Mouse (Mus musculus): ENCODE results near the gene Sox5. TPM values are rescaled to one million over a fixed set of nuclear protein-coding genes. Genes with fewer than 3 reads are reported as not detected.

The Sox5 gene
- total RNA-seq, 2 experiments from 2014 or later = 0.10 TPM; not detected in 1

GRCm38 (mm10) chr6:144664765-144665164, 117.0 kb downstream of the Sox5 start:
- peak; percentile 93 for ATAC-seq (replicated peaks; ENCODE audit: poor library complexity)

DNA sequence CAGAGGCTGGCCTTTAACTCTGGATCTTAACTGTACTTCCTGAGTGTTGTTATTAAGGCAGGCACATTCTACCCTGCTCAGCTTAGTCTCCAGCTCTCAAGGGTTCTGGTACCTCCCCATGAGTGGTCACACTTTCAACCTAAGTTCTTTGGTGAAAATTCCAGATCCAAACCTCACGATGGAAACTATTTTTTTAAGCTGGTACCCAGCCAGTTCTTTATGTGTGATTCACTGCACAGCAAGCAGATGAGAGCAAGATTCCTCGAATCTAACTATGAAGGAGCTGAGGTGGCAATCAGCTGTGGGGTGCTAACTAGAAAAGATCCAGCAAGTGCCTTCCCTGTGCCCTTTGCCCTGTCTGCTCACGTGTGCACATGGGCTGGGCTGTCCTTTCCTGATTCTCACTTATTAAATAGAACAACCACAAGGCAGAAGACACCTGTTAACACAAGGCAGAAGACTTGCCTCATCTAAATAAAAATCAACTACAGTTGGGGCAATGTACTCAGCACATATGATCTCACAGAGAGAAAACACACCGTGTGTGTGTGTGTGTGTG, 118.2 kb downstream of the Sox5 start:
- no peak for ATAC-seq (replicated peaks; ENCODE audit: poor library complexity)

DNA sequence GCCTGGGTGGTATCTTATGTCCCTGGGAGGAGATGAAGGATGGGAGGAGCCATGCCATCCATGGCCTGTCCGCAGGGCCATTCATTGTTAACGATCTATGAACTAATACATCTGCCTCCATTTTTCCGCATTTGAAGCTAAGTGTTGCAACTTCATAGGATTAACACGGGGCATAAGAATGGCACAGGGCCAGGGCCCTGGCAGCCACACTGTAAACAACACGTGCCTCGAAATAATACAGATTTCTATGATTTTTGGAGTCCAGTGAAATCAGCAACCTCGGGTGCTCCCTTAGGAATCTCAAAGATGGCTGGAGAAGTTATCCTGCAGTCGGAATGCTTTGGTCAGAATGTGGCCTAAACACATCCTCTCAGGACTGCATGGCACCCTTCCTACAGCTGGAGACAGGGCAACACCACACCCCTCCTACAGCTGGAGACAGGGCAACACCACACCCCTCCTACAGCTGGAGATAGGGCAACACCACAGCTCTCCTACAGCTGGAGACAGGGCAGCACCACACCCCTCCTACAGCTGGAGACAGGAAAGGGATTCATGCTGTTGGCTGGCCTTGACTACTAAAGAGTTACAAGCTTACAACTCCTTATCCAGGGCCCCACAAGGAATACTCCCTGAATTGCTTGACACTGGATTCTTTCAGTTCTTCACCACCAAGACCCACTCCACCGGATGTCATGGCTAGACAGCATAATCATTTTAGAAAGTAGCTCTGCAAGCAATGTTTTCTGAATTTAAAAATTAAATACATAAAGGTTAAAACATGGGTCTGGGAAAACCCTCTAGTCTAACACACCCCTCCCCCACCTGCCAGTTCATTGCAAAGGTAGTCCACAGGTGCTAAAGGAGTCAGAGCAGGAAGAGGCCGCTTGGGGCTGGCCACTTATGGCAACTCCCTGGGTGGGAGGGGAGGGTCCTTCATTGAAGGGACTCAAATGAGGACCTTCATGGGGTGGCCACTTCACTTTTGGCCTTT, 122.4 kb downstream of the Sox5 start:
- ATAC-seq (replicated peaks; ENCODE audit: poor library complexity) = peak; percentile 89

GRCm38 (mm10) chr6:144652876-144653275, 128.9 kb downstream of the Sox5 start:
- no peak for ATAC-seq (replicated peaks; ENCODE audit: poor library complexity)

GRCm38 (mm10) chr6:144648896-144649295, 132.9 kb downstream of the Sox5 start:
- ATAC-seq (replicated peaks; ENCODE audit: poor library complexity) = no peak

DNA sequence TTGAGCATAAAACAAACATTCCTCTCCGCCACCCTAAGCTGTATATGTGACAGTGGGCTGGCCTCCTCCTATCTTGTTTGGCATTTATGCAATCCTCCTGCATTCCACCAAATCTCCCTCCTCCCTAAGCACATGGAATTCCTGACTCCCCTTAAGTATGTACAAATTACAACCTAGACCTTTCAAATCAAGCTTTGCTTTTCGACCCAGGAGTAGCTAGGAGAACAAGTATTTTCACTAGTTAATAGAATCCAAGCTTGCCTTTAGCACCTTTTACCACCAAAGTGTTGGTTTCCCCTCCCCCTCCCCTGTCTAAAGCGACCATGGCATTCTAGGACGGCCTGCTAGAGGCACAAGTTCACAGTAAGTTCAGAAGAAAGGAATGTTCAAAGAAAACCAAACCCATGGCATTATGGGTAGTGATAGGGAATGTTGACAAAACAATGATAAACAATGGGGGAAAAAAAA, 133.6 kb downstream of the Sox5 start:
- ATAC-seq (replicated peaks; ENCODE audit: poor library complexity) = no peak

DNA sequence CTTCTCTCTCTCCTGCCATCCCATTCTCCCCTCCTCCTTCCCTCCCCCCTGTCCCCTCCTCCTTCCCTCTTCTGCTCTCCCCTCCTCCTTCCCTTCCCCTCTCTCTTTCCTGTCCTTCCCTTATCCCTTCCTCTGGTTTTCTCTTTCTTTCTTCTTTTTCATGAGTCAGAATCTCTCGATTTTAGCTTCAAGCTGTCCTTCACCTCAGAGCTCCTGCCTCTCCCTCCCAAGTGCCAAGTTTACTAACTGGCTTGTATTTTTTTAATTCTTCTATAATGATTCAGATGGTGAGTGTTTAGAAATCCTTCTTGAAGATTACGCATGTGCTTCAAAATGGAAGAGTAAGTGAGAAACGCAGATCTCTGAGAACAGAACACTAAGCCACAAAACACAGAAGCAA, 135.4 kb downstream of the Sox5 start:
- ATAC-seq (replicated peaks; ENCODE audit: poor library complexity) = no peak

DNA sequence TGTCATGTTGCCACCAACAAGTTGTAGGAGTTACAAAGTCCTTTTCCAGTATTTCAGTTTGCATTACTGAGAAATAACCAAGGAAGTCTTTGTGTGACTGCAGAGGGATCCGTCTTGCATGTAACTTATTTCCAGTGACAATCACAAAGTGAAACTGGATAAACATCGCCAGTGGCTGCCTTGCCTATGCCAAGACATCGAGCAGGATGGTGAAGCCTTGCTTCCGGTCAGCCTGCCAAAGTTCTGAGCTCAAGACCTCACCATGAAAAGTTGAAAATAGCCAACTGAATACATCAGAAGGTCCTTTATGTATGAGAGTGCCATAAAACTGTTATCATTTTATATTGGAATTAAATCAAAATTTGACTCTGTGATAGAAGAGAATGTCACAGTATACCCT, 136.0 kb downstream of the Sox5 start:
- no peak for ATAC-seq (replicated peaks; ENCODE audit: poor library complexity)

DNA sequence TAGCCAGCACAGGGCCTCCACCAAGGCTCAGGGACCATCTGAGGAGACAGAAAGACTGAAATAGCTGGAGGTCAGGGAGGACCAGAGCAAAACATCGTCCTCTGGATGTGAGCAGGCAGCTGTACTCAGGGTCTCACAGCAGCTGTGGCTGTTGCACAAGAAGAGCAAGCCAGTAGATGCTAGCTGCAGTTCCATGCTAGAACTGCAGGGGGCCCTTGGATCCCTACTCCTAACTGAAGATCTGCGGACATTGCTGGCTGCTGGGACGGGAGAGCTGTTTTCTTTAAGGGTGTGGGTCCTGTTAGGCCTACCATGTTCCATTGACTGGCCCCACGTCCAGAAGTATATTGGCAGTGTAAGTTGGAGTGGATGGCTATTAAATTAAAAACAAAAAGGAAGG, 137.1 kb downstream of the Sox5 start:
- ATAC-seq (replicated peaks; ENCODE audit: poor library complexity) = peak; percentile 84

DNA sequence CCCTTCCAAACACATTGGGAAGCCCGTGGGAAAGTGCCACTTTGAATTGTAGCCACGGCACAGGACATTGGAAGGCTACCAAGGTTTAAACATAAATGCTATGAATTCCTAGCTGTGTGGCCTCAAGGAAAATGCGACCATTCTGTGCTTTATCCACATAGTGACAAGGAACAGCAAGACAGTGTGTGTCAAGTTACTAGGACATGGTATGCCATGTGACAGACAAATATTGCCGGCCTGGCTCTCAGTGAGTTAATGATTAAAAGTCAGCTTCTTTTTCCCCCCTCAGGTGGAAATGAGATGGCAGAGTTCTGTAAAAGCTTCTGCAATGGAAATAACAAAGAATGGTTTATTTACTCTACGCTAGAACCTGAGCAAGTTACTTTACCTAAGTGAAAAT, 138.2 kb downstream of the Sox5 start:
- no peak for ATAC-seq (replicated peaks; ENCODE audit: poor library complexity)

DNA sequence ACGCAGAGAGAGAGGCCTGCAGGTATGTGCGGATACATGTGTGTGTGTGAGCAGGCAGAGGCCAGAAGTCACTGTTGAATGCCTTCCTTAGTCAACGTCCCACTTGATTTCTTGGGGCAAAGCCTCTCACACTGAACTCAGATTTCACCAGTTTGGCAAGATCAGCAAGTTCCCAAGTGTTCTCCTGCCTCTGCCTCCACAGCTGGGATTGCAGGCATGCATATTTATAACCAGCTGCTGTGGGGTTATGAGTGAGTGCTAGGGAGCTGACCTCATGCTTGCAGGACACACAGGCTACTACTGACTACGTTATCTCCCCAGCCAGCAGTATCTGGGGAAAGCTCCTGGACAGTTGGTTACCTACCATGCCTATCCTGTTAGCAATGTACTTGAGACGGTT, 139.9 kb downstream of the Sox5 start:
- ATAC-seq (replicated peaks; ENCODE audit: poor library complexity) = no peak

- ATAC-seq (replicated peaks; ENCODE audit: poor library complexity) = no peak
Measured at GRCm38 (mm10) chr6:144640591-144640990, 141.2 kb downstream of the Sox5 start.

- ATAC-seq (replicated peaks; ENCODE audit: poor library complexity) = peak; percentile 84
Measured at GRCm38 (mm10) chr6:144638547-144638946, 143.2 kb downstream of the Sox5 start.

DNA sequence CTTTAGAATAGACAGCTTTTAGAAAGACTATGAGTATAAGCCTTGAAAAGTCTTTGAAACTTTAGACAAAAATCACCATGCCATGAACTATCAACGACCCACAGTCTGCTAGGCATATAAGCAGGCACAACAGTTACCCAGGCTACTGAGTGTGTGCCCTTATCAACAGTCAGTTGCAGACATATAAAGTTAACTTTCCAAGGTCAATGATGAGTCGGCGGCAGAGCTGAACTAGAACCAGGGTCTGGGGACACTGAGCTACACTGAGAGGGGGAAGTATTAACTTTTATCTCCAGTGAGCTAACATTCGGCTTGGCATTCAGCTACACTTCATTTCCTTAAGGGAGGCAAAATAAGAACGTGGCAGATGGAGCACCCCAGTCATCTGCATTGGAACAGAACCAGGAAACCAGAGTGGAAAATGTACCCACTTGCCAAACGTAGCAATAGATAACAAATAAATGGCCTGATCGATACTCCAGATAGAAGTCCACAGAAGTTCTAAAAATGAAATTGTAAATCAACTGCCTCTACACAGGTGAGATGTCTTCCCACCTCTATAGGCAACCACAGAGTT, 154.2 kb downstream of the Sox5 start:
- ATAC-seq (replicated peaks; ENCODE audit: poor library complexity) = peak; percentile 73

GRCm38 (mm10) chr6:144621089-144621769, 160.5 kb downstream of the Sox5 start:
- ATAC-seq (replicated peaks; ENCODE audit: poor library complexity) = no peak

DNA sequence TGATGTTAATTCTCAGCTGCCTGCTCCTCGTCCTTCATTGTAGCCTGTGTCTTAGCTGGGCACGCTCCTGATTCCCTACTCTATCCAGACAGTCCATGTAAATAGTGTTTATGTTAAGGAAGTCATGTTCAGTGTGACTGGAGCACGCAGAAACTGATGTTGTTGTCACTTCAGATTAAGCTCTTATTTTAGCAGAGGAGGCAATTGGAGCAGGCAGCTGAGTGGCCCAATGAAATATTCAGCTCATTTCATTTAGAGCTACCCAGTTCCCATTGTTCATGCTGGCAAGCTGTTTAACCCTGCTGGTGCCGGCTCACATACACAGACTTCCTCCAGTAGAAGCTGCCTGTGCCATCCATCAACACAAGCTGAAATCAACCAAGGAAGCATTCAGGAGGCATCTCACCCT, 170.4 kb downstream of the Sox5 start:
- no peak for ATAC-seq (replicated peaks; ENCODE audit: poor library complexity)

DNA sequence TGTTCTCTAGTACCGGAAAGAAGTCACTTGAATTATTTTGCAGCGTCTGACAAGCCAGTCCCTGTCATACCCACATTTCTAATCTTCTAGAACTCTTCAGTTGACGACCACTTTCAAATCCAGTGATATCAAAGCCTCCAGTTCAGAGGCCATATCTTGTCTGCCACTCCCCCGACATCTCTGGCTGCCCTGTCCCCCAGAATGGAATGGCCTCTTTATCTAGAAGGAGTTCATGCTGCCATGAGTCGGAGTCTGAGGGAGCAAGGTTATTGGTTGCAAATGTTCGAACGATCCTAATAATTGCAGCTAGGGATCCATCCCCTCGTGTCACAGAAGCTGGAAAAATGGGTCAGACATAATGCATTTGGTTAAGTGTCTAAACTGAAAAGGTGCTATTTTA, 170.9 kb downstream of the Sox5 start:
- ATAC-seq (replicated peaks; ENCODE audit: poor library complexity) = peak; percentile 60

GRCm38 (mm10) chr6:144602883-144603282, 178.9 kb downstream of the Sox5 start:
- ATAC-seq (replicated peaks; ENCODE audit: poor library complexity) = no peak

- no peak for ATAC-seq (replicated peaks; ENCODE audit: poor library complexity)
Measured at GRCm38 (mm10) chr6:144600351-144600750, 181.4 kb downstream of the Sox5 start.

DNA sequence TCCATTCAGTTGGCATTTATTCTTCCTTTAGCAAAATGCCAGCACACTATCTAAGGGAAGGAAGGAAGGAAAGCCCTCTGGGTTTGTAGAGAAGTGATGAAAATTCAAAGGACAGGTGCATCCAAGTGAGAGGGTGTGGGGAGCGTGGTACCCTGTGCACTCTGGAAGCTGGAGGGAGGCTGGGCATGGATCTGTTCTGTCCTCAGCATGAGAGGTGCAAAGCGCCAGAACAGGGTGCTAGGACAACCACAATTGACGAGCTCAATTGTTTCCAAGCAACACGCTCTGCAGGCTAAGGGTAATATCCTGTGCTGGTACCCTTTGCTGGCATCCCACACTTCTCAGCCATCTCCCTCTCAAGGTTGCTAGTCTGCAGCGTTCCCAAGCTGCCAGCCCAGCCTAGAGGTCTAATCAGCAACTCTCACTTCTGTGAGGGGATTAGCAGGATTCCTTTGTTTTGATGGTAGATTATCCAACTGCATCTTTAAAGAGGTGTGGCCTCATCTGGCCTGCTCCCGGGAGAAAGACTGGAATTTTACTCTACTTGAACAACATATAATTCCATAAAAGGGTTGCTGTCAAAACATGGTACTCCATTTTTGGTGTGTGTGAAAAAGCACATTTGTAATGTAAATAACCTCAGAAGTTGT, 183.3 kb downstream of the Sox5 start:
- no peak for ATAC-seq (replicated peaks; ENCODE audit: poor library complexity)
